Mouse (Mus musculus): ENCODE data around the gene Avil.

Avil gene

GRCm38 (mm10) chr10:127033301-127033741 lies 32.8 kb downstream of the Avil start:
- DNase-seq, result no peak

- no peak for DNase-seq
Observed at GRCm38 (mm10) chr10:127036273-127036672, 35.8 kb downstream of the Avil start.

GRCm38 (mm10) chr10:127037641-127038040 lies 37.1 kb downstream of the Avil start:
- DNase-seq, result no peak

GRCm38 (mm10) chr10:127040569-127041214 lies 40.2 kb downstream of the Avil start:
- DNase-seq, result peak; percentile 42

- DNase-seq, result no peak
Observed at GRCm38 (mm10) chr10:127041274-127041766, 40.8 kb downstream of the Avil start, which contains the start of the genes Mettl1 and Eef1akmt3. Gene Mettl1, plus strand, starts transcription at chr10:127041414. Gene Eef1akmt3, minus strand, starts transcription at chr10:127041513.

- DNase-seq, result peak; percentile 89
Observed at GRCm38 (mm10) chr10:127041774-127042338, 41.3 kb downstream of the Avil start.

GRCm38 (mm10) chr10:127042468-127043115 lies 42.1 kb downstream of the Avil start:
- no peak for DNase-seq

GRCm38 (mm10) chr10:127043187-127043586 lies 42.7 kb downstream of the Avil start:
- DNase-seq, result no peak

- no peak for DNase-seq
Observed at GRCm38 (mm10) chr10:127047954-127048353, 47.4 kb downstream of the Avil start, which contains the start of gene Cyp27b1. Gene Cyp27b1, plus strand, starts transcription at chr10:127048250.

GRCm38 (mm10) chr10:127048608-127049394 lies 48.3 kb downstream of the Avil start:
- DNase-seq, result no peak

GRCm38 (mm10) chr10:127049395-127050118 lies 49.0 kb downstream of the Avil start:
- DNase-seq, result no peak

- no peak for DNase-seq
Observed at GRCm38 (mm10) chr10:127050119-127050474, 49.6 kb downstream of the Avil start.

- no peak for DNase-seq
Observed at GRCm38 (mm10) chr10:127054646-127055045, 54.1 kb downstream of the Avil start.

GRCm38 (mm10) chr10:127055406-127055805 lies 54.9 kb downstream of the Avil start:
- DNase-seq, result no peak

- no peak for DNase-seq
Observed at GRCm38 (mm10) chr10:127056490-127056889, 56.0 kb downstream of the Avil start.

- peak; percentile 79 for DNase-seq
Observed at GRCm38 (mm10) chr10:127058161-127058560, 57.7 kb downstream of the Avil start.

GRCm38 (mm10) chr10:127058708-127059107 lies 58.2 kb downstream of the Avil start:
- DNase-seq, result no peak

- DNase-seq, result no peak
Observed at GRCm38 (mm10) chr10:127059174-127059967, 58.9 kb downstream of the Avil start.

- DNase-seq, result peak; percentile 86
Observed at GRCm38 (mm10) chr10:127059968-127060916, 59.7 kb downstream of the Avil start, which contains the start of gene March9. Gene March9, minus strand, starts transcription at chr10:127060184.

- no peak for DNase-seq
Observed at GRCm38 (mm10) chr10:127061085-127061484, 60.6 kb downstream of the Avil start.

All from cerebellum, adult 8-10 months (tissue).